Mouse (Mus musculus) layer of hippocampus, postnatal 10 days (tissue): ENCODE measurements around the gene Gm6657. TPM values are rescaled to one million over a fixed set of nuclear protein-coding genes. Genes with fewer than 3 reads are reported as not detected.

ENCODE experiments used
- DNase-seq, 2 experiments: peaks; one replicate each; pipeline ENCODE4 v3.0.0; 2021; ENCODE audit warnings: low spot score in 2 of 2
- long read RNA-seq: library from polyadenylated mRNA; stranded (forward); transcript quantifications from one replicate; pipeline ENCODE4 v2.0.0, GENCODE M21; 2023
- total RNA-seq, 2 experiments: library from RNA; stranded (reverse); gene quantifications; 2 replicates each; pipeline ENCODE4 v1.2.3; 2021

Gene Gm6657
- total RNA-seq = not detected
- long read RNA-seq = 0 reads

DNA sequence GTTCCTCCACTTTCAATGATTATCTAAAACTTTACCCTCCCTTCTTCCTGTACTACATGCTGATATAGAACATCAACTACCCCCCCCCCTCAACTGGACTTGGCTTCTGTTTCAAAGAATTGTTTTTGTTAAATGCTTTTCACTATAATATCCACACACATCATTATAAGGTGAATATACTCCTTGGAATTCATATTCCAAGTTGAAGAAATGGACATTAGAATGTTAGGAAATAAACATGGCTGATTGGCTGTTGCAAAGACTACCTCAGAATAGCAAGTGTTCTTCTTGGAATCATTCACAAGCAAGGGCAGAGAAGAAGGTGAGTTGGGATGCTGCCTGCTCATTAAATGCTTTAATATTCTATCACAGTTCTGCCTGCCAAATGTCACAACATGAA lies at the start of gene Gm6657:
Gm6657 (plus strand) TSS at position 301 of the 400 bp plus-strand sequence.
- DNase-seq = no peak

DNA sequence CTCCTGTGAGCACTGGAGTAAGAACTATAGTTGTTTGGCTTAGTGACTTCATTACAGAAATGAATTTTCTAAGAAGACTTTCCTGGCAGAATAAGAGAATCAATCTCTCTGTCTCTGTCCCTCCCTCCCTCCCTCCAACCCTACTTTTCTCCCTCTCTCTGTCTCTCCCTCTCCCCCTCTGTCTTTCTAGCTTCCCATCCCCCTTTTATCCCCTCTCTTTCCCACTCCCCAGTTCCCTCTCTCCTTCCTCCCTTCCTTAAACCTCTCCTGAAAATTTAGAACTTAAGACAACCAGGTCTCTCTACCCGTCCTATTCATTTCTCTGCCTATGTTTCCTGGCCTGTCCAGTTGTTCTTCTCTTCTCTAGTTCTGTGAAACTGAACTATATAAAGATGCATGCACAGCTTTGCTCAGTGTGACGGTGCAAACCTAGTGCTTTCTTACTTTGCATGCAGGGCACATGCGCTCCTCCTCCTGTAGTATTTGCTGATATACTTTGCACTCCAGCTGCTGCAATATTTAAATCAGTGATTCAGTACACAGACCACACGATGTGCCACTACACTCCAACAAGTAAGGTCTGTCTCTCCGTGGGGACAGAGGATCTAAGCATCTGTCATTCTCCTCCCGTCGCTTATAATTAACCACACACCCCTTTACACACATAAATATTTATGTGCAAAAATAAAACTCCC lies 40.6 kb upstream of the Gm6657 start:
- DNase-seq = no peak

DNA sequence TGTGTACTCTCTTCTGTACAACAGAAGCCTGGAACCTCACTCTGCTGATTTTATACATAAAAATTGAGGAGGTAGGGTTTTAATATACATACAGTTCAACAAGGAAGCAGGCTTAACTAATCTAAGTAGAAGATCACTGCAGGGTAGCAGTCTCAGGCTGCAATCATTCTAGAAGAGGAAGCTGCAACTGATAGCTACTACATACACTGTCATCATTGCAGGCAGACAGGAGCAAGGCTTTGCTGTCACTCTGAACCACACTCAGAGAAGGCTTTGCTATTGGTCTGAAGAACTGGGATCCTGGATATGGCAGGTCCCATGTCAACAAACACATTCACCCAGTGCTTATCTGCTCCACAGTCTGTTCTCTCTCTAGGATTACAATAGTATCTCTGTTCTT lies 23.9 kb upstream of the Gm6657 start:
- DNase-seq = no peak

DNA sequence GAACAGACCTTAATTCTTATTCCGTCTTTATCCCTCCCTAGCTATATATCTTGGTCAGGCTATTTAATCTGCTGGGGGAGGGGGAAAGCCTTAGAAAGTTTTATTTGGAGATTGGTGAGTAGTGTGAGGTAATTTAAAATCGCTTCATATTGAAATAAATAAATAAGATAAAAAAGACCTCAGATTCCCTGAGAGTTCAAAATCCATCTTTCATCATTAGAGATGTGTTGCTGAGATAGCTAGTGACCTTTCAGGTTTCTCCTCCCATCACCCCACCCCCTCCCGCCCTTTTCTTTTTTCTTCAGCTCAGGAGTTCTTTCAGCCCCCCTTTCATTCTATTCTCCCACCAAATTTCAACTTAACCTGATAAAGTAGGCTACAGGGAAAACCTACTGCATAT lies 20.1 kb upstream of the Gm6657 start:
- DNase-seq = no peak

DNA sequence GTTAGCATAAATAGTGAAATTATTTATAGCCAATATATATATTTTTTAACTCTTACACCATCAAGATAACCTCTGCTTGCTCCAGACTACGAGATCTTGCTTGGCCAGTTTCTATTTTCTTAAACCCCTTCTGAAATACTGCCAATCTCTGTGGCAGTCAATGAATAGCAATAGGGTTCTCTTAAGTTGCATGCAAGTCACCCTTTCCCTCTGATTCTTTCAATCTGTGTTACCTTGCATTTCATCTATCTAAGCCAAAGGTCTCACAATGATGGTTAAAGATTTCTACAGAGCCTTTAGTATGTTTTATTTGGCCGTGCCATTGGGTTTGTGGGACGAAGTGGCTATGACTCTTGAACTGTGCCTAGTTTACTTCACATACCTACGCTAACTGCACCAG lies 19.4 kb upstream of the Gm6657 start:
- no peak for DNase-seq

DNA sequence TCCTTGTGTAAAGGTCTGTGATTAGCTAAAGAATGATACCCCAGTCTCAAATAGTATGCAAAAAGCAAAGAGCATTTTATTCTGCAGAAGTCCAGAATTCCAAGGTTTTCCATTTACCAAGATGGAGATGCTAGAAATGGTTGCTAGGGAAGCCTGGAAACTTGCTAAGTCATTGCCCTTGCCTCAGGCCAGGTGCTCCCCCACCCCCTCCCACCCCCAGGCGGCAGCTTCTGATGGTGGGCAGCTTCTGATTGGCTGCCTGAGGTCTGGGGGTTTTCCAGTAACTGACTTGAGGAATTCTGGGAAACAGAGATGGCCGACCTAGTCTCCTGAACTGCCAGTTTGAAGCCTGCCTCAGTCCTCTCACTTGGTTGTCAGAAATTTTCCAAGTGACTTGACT lies 12.6 kb upstream of the Gm6657 start:
- no peak for DNase-seq

DNA sequence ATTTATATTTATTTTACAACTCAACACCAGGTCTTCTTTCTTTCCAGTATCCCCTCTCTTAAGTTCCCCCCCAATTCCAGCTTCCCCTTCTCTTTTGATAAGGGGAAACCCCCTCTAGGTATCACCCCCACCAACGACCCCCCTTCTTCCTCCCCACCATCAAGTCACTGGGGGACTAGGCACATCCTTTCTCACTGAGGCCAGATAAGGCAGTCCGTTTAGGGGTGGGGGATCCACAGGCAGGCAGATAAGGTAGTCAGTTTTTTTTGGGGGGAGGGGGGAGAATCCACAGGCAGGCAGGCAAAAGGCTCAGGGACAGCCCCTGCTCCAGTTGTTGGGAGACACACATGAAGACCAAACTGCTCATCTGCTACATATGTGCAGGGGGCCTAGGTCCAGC lies 1.3 kb downstream of the Gm6657 start:
- DNase-seq = no peak

DNA sequence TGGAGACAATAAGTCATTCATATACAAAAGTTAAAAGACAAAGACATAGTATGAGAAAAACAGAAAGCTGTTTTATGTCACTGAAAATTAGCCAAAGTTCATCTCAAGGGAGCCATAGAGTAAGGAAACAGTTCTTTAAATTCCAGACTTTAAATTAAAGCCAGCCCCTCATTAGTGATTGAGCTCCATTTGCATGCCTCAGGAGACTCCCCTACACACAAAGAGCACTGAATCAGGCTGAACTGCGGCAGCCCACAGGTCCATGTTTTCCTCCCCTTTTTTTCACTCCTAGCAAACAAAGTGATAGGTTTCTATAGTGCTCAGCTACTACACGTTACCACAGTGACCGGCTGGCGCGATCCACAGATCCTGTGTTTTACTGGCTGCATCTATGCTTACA lies 9.6 kb downstream of the Gm6657 start:
- no peak for DNase-seq

DNA sequence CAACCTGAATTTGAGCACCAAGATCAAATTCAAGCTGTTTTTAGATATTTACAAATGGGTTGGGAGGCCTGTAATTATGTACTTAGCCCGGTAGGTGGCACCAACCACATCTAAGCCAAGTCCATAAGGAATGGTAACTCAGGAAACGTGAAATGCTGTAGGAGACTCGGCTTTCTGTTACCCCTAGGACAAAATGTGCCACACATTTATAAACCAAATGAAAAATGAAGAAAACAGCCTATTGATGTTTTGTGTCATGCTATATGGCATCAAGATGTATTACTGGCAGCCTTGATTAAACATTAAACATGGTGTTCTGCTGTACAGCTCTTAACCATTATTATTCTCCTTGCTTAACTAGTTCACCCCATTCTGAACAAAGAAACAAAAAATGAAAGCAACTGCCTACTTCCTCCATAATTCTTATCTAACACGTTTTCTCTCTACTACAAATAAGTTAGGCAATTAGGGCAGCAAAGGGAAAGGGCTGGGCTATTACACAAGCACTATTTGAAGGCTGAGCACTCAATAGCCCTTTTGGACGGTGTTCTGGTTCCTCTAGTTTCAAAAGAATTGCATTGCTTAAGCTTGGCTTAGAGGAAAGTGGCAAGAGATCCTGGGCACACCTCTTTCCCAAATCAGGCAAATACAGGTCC lies 12.0 kb downstream of the Gm6657 start:
- peak; percentile 57 to 66 for DNase-seq

DNA sequence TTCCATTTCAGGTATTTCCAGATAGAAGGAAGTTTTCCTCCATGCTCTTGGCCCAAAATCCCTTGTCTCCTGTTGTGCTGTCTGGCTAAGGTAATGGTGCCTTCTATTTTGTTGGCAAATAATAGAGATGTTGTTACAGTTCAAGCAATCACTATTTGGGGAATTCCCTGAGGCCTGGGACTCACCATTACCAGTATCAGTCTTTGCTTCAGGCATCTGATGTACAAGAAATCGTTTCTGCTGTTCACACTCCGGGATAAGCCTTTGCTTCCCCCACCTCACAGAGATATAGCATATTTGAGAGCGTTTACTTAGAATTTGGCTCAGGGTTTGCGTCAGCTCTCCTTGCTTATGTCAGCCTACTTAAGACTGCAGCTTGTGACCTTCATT lies 12.5 kb downstream of the Gm6657 start:
- no peak for DNase-seq

DNA sequence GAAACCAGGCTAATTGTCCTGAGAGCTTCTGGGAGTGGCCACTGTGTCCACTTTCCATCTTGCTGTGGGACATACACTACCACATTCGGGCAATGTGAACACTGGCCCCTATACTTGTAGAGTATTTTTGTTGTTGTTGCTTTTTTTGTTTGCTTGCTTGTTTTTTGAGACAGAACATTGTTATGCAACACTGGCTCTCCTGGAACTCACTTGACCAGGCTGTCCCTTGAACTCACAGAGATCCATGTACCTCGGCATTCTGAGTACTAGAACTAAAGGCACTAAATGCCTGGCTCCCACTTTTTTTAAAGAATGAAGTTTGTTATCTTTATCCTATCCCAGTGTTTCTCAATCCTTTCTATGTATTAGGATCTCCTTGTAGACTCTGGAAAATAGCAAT lies 15.8 kb downstream of the Gm6657 start:
- no peak for DNase-seq

DNA sequence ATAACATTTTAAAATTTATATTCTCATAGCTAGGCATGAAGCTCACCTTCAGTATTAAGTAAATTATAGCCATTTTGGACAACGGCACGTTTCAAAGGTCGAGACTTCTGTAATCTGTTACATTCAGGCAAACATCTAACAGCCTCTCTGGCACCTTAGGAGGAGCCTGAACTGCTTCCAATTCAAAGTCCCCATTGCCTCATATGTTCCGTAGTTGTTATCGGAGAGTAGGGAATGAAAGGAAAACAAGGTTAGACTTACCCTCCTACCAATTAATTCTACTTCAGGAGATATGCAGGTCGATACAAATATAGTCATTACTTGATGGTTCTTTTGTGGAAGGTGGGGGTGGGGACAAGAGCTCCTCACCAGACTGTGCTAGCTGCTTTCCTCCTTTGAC lies 21.4 kb downstream of the Gm6657 start:
- no peak for DNase-seq

DNA sequence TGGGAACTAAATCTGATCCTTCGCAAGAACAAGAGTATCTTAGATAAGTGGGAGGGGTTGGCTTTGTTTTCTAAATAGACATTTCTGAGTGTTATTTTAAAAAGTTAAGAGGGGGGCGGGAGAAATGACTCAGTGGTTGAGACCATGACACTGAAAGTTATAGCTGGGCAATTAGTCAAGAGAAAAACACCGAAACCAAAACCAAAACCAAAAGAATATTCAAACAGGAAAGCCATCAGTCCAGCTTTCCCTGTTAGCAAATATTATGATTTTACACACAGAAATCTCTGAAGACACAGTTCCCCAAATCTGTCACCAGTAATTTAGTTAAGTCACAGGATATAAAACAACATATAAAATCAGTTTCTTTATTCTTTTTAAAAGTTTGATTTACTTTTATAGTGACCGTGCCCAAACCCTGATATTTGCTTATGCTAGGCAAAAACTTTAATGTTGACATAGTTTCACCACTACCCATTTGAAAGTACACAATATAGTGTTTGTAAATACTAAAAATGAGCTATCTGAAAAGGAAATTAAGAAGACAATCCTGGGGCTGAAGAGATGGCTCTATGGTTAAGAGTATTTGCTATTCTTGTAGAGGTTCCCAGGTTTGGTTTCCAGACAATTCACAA lies 25.3 kb downstream of the Gm6657 start:
- DNase-seq = no peak

DNA sequence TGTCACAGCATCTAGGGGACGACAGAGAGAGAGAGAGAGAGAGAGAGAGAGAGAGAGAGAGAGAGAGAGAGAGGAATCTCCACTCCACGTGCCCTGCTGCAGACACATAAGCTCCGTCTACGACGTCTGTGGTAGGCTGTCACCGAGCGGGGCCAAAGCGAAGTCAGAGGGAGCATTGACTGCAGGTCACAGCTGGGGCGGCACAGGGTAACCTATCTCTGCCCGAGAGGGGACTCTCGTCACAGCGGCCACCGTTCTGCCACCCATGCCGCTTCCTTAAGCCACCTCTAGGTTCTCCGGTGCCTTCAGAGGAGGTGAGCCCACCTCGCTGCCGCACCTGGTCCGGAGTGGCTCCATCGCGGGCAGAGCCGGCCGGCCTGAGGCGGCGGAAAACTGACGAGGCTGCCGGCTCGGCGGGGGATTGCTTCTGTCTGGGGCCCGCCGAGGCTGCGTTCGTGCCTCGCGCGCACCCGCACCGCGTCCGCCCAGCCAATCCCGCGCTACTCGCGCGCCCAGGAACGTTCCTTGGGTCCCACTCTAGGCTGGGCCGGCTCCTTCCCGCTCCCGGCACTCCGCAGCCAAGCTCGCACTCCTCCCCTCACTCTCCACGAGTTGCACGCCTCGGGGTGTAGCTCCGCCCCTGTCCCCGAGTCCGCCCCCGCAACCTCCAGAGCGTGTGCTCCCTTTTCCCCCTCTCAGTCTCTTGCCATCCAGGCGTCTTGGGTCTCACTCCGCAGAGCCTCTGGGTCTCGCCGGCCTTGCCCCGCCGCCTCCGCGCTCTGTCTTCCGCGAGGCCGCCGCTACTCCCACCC lies 31.9 kb downstream of the Gm6657 start, which contains the start of gene Gphn:
Gphn (plus strand) TSS at position 673 of the 812 bp plus-strand sequence.
- DNase-seq = peak; percentile 87 to 92

DNA sequence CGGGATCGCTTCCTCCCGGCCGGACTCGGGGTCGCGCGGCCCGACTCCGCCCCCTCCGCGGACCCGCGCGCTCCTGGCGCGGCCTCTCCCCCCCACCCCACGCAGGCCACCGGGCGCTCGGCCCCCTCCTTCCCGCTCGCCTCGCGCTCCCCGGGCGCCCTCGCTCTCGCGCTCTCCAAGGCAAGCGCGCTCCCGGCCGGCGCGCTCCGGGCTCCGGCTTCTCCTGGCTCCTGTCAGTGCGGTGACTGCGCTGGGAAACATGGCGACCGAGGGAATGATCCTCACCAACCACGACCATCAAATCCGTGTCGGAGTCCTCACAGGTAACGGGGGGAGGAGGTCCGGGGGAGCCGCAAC lies 32.5 kb downstream of the Gm6657 start:
- DNase-seq = peak; percentile 88 to 92

DNA sequence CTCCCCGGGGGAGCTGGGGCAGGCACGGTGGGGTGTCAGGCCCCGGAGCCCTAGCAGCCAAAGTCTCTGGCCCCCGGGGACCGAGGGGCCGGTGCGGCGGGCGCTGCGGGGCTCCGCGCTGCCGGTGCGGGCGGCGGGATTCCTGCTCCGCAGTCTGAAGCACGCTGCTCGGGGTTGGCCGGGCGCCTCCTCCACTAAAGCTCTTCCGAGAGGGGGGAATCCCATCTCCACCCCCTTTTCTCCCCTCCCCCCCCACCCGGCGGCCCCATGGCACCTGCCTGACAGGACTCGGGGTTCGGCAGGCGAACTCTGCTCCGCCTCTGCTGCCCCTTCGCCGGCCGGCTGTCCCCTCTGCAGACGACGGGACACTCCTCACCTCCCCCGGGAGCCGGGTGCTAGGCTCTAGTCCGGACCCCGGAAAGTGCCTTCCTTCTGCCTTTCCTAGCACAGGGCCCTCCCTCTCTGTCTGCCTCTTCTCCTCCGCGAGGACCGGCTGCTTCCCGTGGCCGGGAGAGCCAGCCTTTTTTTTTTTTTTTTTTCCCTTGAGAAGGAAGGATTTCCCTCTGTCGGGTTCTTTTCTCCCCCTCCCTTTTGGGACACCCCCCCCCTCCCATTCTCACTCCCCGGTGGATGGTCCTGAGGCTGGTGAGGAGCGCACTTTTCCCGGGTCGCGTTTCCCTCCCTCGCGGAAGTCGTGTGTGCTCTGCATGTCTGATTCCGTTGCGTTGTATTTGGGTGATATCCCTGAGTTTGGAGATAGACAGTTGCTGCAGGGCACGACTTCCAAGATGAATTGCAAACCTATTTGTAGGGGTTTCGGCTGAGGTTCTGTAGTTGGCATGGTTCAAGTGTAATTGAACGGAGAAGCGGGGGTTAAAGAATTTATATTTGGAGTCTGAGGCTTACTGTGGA lies 33.2 kb downstream of the Gm6657 start:
- DNase-seq = peak; percentile 60 to 61

DNA sequence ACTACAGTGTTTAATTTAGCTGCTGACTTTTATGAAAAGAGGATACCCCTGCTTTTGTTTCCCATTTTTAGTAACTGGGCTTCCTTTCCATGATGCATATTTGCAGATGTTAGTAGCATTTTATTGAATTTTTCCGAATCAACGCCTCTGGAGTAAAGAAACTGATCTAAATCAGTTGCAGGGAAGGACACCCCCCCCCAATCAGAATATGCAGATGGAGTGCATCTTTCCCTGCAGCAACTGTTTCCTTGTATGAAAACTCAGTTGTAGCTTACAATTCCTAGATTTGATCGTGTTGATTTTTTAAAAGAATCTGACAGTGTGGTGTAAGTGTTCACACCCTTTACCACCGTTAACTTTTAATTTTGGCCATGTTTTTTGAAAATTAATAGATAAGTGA lies 34.1 kb downstream of the Gm6657 start:
- no peak for DNase-seq

DNA sequence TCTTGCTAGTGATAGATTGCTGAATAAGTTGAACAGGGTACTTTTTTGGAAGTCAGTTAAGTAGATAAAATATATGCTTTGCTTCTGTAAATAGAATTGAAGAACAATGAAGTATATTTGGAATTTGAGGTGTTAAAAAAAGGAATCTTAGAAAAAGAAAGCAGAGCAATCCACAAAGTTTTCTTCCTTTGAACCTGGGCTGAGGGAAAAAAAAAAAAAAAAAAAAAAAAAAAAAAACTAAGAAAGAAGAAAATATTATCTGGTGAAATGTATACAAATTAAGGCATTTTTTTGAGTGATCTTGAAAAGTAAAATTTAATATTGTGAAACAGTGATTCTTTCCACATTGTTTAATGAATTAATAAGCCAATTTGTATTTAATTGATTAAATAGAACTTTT lies 38.5 kb downstream of the Gm6657 start:
- DNase-seq = no peak

DNA sequence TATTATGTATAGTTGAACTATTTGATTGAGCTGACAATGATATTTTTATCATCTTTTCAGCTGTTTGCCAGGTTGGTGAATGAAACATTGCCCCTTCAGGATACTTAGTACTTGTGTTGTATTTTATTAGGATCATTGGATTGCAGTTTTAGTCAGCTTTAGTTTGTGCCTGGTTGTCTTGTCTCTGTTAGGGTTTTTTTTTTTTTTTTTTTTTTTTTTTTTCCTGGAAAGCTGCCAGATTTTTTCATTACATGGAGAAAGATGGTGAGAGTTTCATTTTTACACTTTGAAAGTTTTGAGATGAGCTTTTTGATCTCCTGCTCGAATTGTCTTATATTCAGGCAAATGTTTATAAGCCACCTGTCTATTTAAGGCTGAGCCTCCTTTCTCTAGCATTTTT lies 54.3 kb downstream of the Gm6657 start:
- no peak for DNase-seq

DNA sequence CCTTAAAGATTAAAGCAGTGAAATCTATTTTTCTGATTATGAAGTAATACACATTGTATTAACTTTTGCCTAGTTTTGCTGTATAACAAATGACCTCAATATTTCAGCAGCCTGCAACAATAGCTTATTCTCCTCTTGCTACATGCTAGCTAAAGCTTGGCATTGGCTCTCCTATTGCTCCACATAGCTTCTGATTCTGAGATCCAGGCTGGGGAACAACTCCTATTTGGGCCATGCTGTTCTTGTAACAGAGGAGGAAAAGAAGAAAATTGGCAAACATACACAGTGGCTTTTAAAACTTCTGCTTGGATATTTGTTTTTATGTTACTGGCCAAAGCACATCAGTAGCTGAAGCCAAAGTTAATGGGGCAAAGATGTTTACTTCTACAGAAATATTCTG lies 55.1 kb downstream of the Gm6657 start:
- DNase-seq = no peak
